21 mouse cellular contexts compared by ENCODE assay signal in genomic region chr6:52905100-52905499, GRCm38 (mm10).
A peak's percentile ranks its signal among the peaks of the same experiment; 100 is the strongest.
DNase-seq lines count a peak whose midpoint lies in the region; ATAC-seq lines count a peak whose summit lies in the region.
"Had no signal": no experiment of that assay in that cellular context is flagged by ENCODE, and none has a peak within 500 bp of the region (broad histone marks: within the 10 kb centered on the region; RNA-seq: fewer than 3 reads in every experiment).

No protein-coding gene starts in this region.

- H3K9ac ChIP-seq in midbrain, embryonic 14.5 days (replicated peaks; ENCODE audit: low read length) = no peak overlapping the region
- H3K9ac ChIP-seq: hindbrain, embryonic 12.5 days had no signal

- H3K36me3 ChIP-seq in midbrain, embryonic 14.5 days (ENCODE audit: control insufficient read depth, insufficient read depth, low read length) = no peaks in the 10 kb centered on the region
- H3K36me3 ChIP-seq: heart, embryonic 10.5 days; hindbrain, embryonic 12.5 days had no signal

- no peak overlapping the region for H3K27ac ChIP-seq in midbrain, embryonic 14.5 days (replicated peaks; ENCODE audit: low read depth, low read length)
- H3K27ac ChIP-seq: heart, embryonic 10.5 days; hindbrain, embryonic 12.5 days had no signal

- 73% methylated on average over 3 of the region's 3 CpGs for WGBS in midbrain, embryonic 14.5 days

- 0 out of 2 replicates have a peak, but pooled peaks cover 3% of the 10 kb centered on the region for H3K4me1 ChIP-seq in midbrain, embryonic 14.5 days (ENCODE audit: control insufficient read depth, insufficient read depth, low read length)
- H3K4me1 ChIP-seq: hindbrain, embryonic 12.5 days had no signal

- ATAC-seq in CD4-positive, CD25-positive, alpha-beta regulatory T cell, adult 4 months = no peak
- ATAC-seq in megakaryocyte, adult 5-6 weeks (ENCODE audit: poor library complexity, severe bottlenecking) = peak; percentile 69
- no peak for ATAC-seq in midbrain, embryonic 14.5 days (ENCODE audit: low FRiP score, low TSS enrichment)
- ATAC-seq: forebrain, embryonic 14.5 days; hindbrain, embryonic 16.5 days; inflammation-experienced regulatory T-cells, adult 6 months had no signal

- no peaks in the 10 kb centered on the region for H3K27me3 ChIP-seq in midbrain, embryonic 14.5 days (ENCODE audit: control insufficient read depth, insufficient read depth, low read length)
- H3K27me3 ChIP-seq: hindbrain, embryonic 12.5 days had no signal

- H3K4me3 ChIP-seq in midbrain, embryonic 14.5 days (replicated peaks; ENCODE audit: low read depth, low read length) = no peak overlapping the region
- H3K4me3 ChIP-seq: heart, embryonic 10.5 days; hindbrain, embryonic 12.5 days had no signal

- peak; percentile 15 for DNase-seq in CD4-positive, CD25-positive, alpha-beta regulatory T cell, adult 2 months (ENCODE audit: low read depth, low spot score)
- peak; percentile 41 for DNase-seq in thymus, postnatal 4 days
- no peak for DNase-seq in thymus, postnatal 14 days
- no peak for DNase-seq in midbrain, embryonic 14.5 days
- DNase-seq in left cerebral cortex, adult 11 months (ENCODE audit: low spot score) = no peak
- DNase-seq: adrenal gland, adult 8-10 months; adrenal gland, postnatal 36 days; cerebellum, adult 11-12 months; cerebellum, adult 9-10 months; cerebellum, postnatal 25 days; gastrocnemius, postnatal 36 days; heart, adult 18-20 months; heart, postnatal 10 days; heart, postnatal 4 days had no signal

- no peaks in the 10 kb centered on the region for H3K9me3 ChIP-seq in midbrain, embryonic 14.5 days (ENCODE audit: control insufficient read depth, low read length)
- H3K9me3 ChIP-seq: heart, embryonic 10.5 days; hindbrain, embryonic 12.5 days had no signal

- no peak overlapping the region for H3K4me2 ChIP-seq in midbrain, embryonic 14.5 days (ENCODE audit: low read length)
- H3K4me2 ChIP-seq: hindbrain, embryonic 12.5 days had no signal

Comparison
In these comparisons a context has a peak if more than half of its experiments do, and no peak if none do; other contexts are left out.
1. DNase-seq: peak in CD4-positive, CD25-positive, alpha-beta regulatory T cell, adult 2 months (single experiment) and thymus, postnatal 4 days (single experiment); none in thymus, postnatal 14 days (single experiment), midbrain, embryonic 14.5 days (single experiment) and left cerebral cortex, adult 11 months (single experiment).